Mouse (Mus musculus): ENCODE results near the gene Dnajc13. TPM values are rescaled to one million over a fixed set of nuclear protein-coding genes. Genes with fewer than 3 reads are reported as not detected.
A peak's percentile ranks its signal among the peaks of the same experiment; 100 is the strongest.

Dnajc13 gene
- 9.9 and 10.6 TPM in 2 replicates for polyA plus RNA-seq (2015; fragmentation: Nextera tagmentation; extraction: Ambion mirVana)

- peak; percentile 98 for ATAC-seq
- peak within 1 kb of the TSS; percentile 70 for H3K4me2 ChIP-seq (replicated peaks; ENCODE audit: low read depth, low read length)
- H3K27me3 ChIP-seq (replicated peaks; ENCODE audit: insufficient read depth, low read length): no peaks in the 10 kb centered on the region
- H3K27ac ChIP-seq (ENCODE audit: low read length): peak within 1 kb of the TSS; percentile 85
- under 1% methylated on average over 39 of the region's 60 CpGs for WGBS
- peak; percentile 99 for DNase-seq (ENCODE audit: low spot score)
- no peak; the same call in 1 of the 2 replicates for TF ChIP-seq CTCF (IDR thresholded peaks at IDR 0.05)
- peak within 1 kb of the TSS; percentile 96 for H3K4me3 ChIP-seq (ENCODE audit: low read depth, low read length)
- H3K9ac ChIP-seq (replicated peaks; ENCODE audit: low read depth): peak within 1 kb of the TSS; percentile 81
- no peaks in the 10 kb centered on the region for H3K9me3 ChIP-seq (ENCODE audit: low read length)
- H3K4me1 ChIP-seq (ENCODE audit: insufficient read depth, low read depth, low read length): peaks cover 8% of the 10 kb centered on the region; the same call in 1 of the 2 replicates
- no peaks in the 10 kb centered on the region for H3K36me3 ChIP-seq (ENCODE audit: insufficient read depth, low read length)
Measured at GRCm38 (mm10) chr9:104262823-104263352, at the start of gene Dnajc13. Gene Dnajc13 (minus strand): TSS chr9:104262930.

GRCm38 (mm10) chr9:104306734-104307133 lies 44.0 kb upstream of the Dnajc13 start:
- H3K4me3 ChIP-seq (ENCODE audit: low read depth, low read length): no peak overlapping the region
- H3K4me2 ChIP-seq (replicated peaks; ENCODE audit: low read depth, low read length): no peak overlapping the region
- ATAC-seq (peak; percentile 12; the same call in 1 of the 2 replicates), DNase-seq (ENCODE audit: low spot score) (peak; percentile 73)
- H3K36me3 ChIP-seq (ENCODE audit: insufficient read depth, low read length): no peaks in the 10 kb centered on the region
- H3K27me3 ChIP-seq (replicated peaks; ENCODE audit: insufficient read depth, low read length): no peaks in the 10 kb centered on the region
- WGBS: 7% methylated on average over 6 of the region's 6 CpGs
- no peak overlapping the region for H3K27ac ChIP-seq (ENCODE audit: low read length)
- H3K9ac ChIP-seq (replicated peaks; ENCODE audit: low read depth): no peak overlapping the region
- TF ChIP-seq CTCF (IDR thresholded peaks at IDR 0.05) (peak; percentile 92), EP300 (IDR thresholded peaks at IDR 0.05) (no peak)
- no peaks in the 10 kb centered on the region for H3K9me3 ChIP-seq (ENCODE audit: low read length)
- H3K4me1 ChIP-seq (ENCODE audit: insufficient read depth, low read depth, low read length): no peaks in the 10 kb centered on the region

GRCm38 (mm10) chr9:104305333-104306111 lies 42.8 kb upstream of the Dnajc13 start:
- Histone ChIP-seq H3K9me3 (ENCODE audit: low read length) (no peaks in the 10 kb centered on the region), H3K9ac (replicated peaks; ENCODE audit: low read depth) (no peak overlapping the region), H3K4me1 (ENCODE audit: insufficient read depth, low read depth, low read length) (no peaks in the 10 kb centered on the region), H3K27ac (ENCODE audit: low read length) (no peak overlapping the region), H3K27me3 (replicated peaks; ENCODE audit: insufficient read depth, low read length) (no peaks in the 10 kb centered on the region), H3K36me3 (ENCODE audit: insufficient read depth, low read length) (no peaks in the 10 kb centered on the region), H3K4me2 (replicated peaks; ENCODE audit: low read depth, low read length) (no peak overlapping the region), H3K4me3 (ENCODE audit: low read depth, low read length) (no peak overlapping the region)
- TF ChIP-seq EP300 (IDR thresholded peaks at IDR 0.05) (no peak), CTCF (IDR thresholded peaks at IDR 0.05) (no peak)
- ATAC-seq (no peak), DNase-seq (ENCODE audit: low spot score) (peak; percentile 20)
- WGBS: 71% methylated on average over 6 of the region's 6 CpGs

GRCm38 (mm10) chr9:104304800-104305199 lies 42.1 kb upstream of the Dnajc13 start:
- no peak for TF ChIP-seq EP300 (IDR thresholded peaks at IDR 0.05)
- TF ChIP-seq CTCF (IDR thresholded peaks at IDR 0.05): no peak
- Histone ChIP-seq H3K4me2 (replicated peaks; ENCODE audit: low read depth, low read length) (no peak overlapping the region), H3K9ac (replicated peaks; ENCODE audit: low read depth) (no peak overlapping the region), H3K4me1 (ENCODE audit: insufficient read depth, low read depth, low read length) (no peaks in the 10 kb centered on the region), H3K36me3 (ENCODE audit: insufficient read depth, low read length) (no peaks in the 10 kb centered on the region), H3K9me3 (ENCODE audit: low read length) (no peaks in the 10 kb centered on the region), H3K27ac (ENCODE audit: low read length) (no peak overlapping the region), H3K4me3 (ENCODE audit: low read depth, low read length) (no peak overlapping the region), H3K27me3 (replicated peaks; ENCODE audit: insufficient read depth, low read length) (no peaks in the 10 kb centered on the region)
- DNase-seq (ENCODE audit: low spot score) (no peak), ATAC-seq (no peak)
- WGBS: 67% methylated on average over 10 of the region's 10 CpGs

- H3K27me3 ChIP-seq (replicated peaks; ENCODE audit: insufficient read depth, low read length): no peaks in the 10 kb centered on the region
- no peak overlapping the region for H3K4me2 ChIP-seq (replicated peaks; ENCODE audit: low read depth, low read length)
- no peak for TF ChIP-seq EP300 (IDR thresholded peaks at IDR 0.05)
- no peak for TF ChIP-seq CTCF (IDR thresholded peaks at IDR 0.05)
- no peak overlapping the region for H3K27ac ChIP-seq (ENCODE audit: low read length)
- H3K4me1 ChIP-seq (ENCODE audit: insufficient read depth, low read depth, low read length): no peaks in the 10 kb centered on the region
- WGBS: 64% methylated on average over 4 of the region's 4 CpGs
- H3K9ac ChIP-seq (replicated peaks; ENCODE audit: low read depth): no peak overlapping the region
- no peak overlapping the region for H3K4me3 ChIP-seq (ENCODE audit: low read depth, low read length)
- no peak for ATAC-seq
- no peak for DNase-seq (ENCODE audit: low spot score)
- H3K9me3 ChIP-seq (ENCODE audit: low read length): no peaks in the 10 kb centered on the region
- no peaks in the 10 kb centered on the region for H3K36me3 ChIP-seq (ENCODE audit: insufficient read depth, low read length)
Measured at GRCm38 (mm10) chr9:104304376-104304775, 41.6 kb upstream of the Dnajc13 start.

- Histone ChIP-seq H3K9me3 (ENCODE audit: low read length) (no peaks in the 10 kb centered on the region), H3K4me1 (ENCODE audit: insufficient read depth, low read depth, low read length) (no peaks in the 10 kb centered on the region), H3K9ac (replicated peaks; ENCODE audit: low read depth) (no peak overlapping the region), H3K27ac (ENCODE audit: low read length) (no peak overlapping the region), H3K4me3 (ENCODE audit: low read depth, low read length) (no peak overlapping the region), H3K4me2 (replicated peaks; ENCODE audit: low read depth, low read length) (no peak overlapping the region), H3K27me3 (replicated peaks; ENCODE audit: insufficient read depth, low read length) (no peaks in the 10 kb centered on the region), H3K36me3 (ENCODE audit: insufficient read depth, low read length) (no peaks in the 10 kb centered on the region)
- DNase-seq (ENCODE audit: low spot score) (no peak), ATAC-seq (no peak)
- whole genome bisulfite sequencing: 69% methylated on average over 12 of the region's 12 CpGs
- no peak for TF ChIP-seq EP300 (IDR thresholded peaks at IDR 0.05)
- TF ChIP-seq CTCF (IDR thresholded peaks at IDR 0.05): no peak
Measured at GRCm38 (mm10) chr9:104300569-104300968, 37.8 kb upstream of the Dnajc13 start.

All from lung, postnatal 0 days (tissue).